Mouse (Mus musculus) ZHBTc4 (cell line): ENCODE measurements around the gene Mindy4.

Experiments used
- DNase-seq: peaks from one replicate; pipeline ENCODE4 v3.0.0-alpha.2; 2011; ENCODE audit warnings: low read depth, low spot score

Mindy4 gene

DNA sequence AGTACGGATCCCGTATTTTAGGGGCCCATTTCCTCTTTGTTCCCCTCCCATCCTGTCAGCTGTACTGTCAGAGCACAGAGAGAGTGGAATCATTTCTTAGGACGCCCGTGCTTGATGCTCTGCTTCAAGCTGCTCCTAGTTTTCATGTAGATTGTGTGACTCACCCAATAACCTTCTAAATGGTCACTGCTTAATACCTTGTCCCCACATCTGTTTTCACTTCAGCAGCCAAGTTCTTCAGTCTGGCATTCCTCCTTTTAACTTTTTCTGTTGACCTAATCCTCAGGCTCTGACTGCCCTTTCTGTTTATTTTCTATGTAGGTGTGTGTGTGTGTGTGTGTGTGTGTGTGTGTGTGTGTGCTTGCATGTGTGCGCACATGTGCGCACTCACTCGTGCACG lies 4.6 kb downstream of the Mindy4 start:
- no peak for DNase-seq

DNA sequence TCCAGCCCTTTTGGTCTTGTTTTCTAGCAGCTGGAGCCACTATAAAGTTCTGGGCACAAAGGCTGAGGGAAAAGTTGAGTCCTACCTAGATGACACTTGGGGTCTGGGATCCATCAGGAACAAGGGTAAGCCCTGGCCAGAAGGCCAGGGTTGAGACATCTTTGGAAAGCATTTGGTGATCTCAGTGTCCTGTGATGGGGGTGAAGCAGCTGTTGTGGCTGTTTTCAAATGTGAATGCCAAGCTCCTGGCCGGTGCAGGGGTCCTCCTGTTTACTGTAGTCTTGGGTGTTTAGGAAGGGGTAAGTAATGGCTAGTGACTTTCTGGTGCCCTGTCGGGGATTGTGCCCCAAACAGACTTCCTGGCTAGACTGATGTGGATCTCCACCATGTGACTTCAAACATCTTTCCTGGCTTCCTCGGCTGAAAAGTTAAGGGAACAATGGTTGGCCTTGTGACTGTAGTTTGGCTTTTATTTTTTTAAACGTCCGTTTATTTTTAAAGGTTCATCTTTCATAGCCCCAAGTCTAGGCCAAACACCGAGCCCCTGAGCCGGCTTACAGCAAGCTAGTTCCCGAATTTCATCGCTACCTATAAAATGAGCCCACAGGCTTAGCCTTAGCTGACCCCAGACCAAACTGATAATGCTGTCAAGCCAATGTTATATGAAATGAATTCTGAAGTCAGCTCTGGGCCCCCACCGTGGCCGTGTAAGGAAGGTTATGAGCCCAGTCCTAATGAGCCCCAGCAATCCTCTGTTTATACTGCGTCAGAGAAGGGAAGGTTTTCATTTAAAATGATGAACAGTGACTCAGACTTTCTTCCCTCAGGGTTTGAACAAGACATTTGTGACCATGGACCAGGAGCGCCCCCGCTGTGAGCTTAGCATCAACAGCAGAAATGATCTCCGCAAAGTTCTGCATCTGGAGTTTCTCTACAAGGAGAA lies 7.5 kb downstream of the Mindy4 start:
- DNase-seq: no peak

DNA sequence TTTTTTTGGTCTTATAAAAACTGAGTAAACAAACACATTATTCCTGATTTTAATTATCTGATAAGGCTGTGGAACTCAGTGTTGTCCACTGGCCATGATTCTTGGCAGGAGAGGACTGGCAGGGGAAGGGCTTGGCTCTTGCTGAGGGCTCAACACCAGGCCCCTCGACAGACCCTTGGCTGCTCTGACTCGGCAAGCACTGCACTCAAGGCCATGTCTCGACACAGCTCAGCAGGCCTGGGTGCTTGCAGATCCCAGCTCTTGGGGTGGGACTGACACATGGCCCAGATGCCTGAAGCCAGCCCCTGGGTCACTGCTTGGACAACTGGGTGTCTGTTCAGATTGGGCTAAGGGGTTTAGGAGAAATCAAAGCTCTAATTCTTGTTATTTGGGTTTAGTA lies 11.4 kb downstream of the Mindy4 start:
- no peak for DNase-seq

DNA sequence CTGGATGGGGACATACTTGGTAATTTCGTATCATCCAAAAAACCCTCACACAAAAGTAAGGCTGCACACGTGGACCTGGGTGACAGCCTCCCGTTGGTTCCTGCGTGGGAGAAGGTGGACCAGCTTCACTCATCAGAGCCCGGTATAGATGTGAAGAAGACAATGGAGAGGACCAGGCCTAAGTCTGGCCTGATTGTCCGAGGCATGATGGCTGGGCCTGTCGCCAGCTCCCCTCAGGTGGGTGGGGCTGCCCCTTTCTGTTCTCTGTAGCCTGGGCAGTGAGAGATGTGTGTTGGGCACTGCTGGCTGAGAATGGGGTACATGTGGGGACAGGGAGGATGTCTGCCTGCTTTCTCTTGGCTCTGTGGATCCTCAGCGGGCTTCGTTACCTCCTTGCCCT lies 15.0 kb downstream of the Mindy4 start:
- no peak for DNase-seq

DNA sequence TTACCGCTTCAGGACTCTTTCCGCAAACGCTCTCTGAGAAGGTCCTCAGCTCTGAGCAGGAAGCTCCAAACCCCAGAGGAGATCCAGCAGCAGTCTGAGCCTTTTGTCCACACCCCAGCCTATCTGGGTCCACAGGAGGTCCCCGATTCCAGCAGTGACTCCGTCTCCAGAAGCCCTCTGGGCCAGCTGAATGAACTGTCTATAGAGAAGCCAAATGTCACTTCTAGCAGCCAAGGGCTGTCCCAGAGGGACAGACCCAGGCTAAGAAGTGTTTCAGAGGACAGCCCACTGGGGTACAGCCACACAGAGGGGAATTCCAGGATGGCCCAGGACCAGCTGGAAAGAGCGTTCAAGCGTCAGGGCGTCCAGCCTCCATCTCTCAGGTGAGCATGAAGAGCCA lies 20.8 kb downstream of the Mindy4 start:
- DNase-seq: no peak

DNA sequence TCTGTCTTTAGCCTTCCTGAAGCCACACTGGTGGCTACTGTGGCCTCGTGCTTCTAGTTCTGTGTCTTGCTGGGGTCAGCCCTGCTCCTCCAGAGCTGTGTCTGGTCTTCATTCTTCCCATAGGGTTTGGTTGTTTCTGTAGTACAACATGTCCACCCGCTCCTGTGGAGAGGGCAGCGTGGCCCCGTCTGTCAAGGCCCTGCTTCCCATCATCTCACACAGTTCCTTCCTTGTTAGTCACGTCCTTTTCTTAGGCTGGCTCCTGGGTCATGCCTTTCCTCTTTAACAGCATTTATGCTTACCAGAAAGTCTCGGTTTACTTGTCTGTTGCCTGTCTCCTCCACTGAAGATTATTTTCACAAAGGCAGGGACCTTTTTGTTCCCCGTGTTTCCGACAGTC lies 26.9 kb downstream of the Mindy4 start:
- DNase-seq: no peak

DNA sequence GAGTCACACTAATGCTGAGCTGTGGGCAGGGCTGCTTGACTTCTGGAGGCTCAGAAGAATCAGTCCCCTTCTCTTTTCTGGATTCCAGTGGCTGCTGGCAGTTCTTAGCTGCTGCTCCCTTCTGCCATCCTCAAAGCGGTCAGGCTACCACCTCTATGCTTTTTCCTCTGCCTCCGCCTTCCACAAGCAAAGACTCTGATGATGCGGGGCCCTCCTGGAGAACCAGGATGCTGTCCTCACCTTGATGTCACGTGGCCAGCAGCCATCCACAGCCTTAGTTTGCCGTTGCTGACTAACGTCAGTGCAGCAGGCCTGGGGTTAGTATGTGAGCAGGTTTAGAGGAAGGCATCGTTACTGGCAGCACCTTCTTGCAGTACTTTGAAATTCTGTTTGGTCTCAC lies 28.9 kb downstream of the Mindy4 start:
- DNase-seq: no peak

DNA sequence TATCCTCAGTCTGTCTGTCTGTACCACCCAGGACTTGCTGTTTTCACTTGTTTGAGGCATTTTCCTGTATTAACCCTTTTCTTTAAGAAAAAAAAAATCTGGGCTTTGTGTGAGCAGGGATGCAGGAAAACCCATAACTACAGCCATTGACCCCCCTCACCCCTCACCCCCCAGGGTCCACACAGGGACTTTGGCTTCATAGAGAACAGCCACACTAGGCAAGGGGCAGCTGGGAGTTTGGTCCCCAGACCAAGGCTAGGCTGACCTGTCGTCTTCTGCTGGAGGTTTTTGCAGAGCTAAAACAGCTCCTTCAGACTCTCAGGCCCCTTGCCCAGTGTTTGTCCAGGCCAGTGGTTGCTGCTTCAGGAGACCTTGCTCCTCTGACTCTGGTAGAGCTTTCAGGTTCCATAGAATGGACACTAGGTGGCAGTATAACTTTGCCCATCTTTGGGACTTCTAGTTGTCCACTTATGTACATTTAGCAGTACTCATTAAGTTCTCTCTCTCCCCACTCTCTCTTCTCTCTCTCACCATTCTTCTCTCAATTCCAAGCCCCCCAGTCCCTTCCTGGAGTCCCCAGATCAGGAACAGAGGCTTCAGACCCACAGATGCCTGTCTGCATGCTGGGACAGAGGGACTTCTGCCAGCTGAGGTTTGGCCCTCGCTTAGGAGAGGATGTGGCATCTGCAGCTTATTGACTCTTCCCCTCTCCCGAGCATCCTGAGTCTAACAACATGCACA lies 29.5 kb downstream of the Mindy4 start:
- DNase-seq: peak; percentile 55

DNA sequence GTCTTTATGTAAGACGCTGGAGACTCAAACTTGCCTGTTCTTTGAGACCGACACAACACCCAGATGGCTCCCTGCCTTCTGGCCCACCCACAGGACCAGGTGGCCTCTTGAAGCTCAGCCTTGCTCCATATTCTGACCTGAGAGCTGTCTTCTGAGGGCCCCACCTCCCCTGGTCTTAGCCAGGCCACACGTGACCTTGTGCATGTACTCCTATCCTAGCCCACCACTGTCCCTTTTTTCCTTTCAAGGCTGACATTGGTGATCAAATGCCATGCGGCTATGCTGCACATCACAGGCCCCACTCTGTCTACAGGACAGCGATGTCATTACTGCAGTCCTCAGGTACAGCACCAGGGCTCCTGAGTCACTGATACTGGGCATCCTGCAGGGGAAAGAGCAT lies 30.1 kb downstream of the Mindy4 start:
- DNase-seq: no peak

DNA sequence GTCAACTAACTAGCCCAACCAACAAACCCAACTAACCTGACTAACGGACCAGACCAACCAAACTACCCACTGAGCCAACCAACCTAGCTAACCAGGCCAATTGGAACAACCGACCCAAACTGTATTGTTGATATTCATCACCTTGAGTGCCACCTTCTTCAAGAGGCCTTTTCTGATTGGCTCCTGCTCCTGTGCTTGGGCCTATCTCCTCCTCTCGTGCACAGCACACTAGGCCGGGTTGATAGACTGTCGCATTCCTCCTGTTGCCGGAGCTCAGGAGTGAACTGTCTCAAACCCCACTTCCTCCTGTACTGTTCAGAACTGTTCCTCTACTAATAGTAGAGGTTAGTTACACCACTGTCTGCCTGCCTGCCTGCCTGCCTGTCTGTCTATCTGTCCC lies 31.5 kb downstream of the Mindy4 start:
- DNase-seq: no peak

DNA sequence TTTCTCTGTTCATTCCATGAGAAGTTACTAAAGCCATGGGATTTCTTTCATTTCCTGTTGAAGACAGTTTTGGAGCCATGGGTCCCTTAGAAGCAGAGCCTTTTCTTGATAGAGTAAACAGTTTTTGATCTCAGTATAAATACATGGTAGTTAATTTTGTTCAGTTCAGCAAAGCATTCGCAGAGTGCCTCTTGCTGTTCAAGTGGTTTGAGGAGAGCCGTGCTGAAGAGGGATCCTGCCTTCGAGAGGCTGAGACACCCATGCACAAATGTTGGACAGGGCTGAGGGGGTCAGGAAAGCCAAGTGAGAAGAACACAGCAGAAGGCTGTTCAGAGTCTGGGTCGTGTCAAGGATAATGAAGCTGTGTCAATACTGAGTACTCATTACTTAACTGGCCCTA lies 32.5 kb downstream of the Mindy4 start:
- no peak for DNase-seq

DNA sequence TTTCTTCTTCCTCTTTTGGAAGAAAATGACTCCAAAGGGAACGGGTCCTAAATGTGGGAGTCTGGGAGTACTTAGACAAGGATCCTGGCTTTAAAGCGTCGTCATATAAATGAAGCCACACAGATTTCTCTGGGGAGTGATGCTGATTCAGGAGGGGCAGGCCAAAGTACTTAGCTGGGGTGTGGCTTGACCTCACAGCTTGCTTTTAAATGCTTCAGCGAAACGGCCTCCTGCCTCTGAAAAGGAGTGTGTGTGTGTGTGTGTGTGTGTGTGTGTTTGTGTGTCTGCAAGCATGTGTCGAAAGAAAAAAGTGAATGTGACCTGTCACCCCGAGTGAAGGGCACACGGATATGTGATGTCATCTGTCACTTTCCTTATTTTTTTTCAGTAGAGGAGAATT lies 36.7 kb downstream of the Mindy4 start:
- DNase-seq: peak; percentile 21

DNA sequence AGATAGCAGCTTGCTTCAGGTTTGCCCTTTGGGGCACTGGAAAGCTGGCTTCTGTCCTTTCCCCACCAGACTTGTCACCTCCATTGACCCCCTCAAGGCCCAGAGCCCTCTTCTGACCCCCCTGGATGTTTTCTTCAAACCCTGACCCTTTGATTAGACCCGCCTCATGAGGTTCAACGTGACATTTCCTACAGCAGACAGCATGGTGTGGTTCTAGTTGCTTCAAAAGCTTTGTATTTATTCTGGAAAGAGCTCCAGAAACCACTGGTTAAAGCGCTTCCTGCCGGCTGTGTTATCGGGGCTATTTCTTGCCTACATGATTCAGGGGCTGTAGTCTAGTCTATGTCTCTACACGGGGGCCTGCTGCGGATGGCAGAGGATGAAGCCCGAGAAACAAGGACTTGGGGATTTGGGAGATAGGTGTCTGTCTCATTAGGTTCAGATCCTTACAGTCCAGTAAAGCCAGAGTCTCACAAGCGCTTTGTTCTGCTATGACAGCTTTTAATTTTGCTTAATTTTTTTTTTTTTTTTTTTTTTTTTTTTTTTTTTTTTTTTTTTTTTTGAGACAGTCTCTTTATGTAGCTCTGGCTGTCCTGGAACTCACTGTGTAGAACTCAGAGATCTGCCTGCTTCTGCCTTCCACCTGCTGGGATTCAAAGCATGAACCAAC lies 37.5 kb downstream of the Mindy4 start:
- DNase-seq: no peak

DNA sequence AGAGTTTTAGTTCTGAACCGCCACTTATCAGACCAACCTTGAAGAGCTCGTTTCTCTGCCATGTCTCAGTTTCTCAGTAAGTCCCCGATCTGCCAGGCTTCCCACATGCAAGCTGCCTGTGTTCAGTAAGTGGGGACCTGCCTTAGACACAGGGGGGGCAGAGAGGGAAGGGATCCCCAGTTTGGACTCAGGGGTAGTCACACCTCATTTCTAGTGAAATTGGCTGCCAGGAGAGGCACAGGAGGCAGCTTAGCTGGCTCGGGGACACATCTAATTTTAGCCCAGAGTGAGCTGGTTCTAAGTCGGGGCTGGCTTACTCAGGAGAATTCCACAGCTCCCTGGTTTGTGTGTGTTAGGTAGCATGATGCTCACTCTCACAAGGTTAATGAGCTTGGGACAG lies 38.3 kb downstream of the Mindy4 start:
- no peak for DNase-seq

DNA sequence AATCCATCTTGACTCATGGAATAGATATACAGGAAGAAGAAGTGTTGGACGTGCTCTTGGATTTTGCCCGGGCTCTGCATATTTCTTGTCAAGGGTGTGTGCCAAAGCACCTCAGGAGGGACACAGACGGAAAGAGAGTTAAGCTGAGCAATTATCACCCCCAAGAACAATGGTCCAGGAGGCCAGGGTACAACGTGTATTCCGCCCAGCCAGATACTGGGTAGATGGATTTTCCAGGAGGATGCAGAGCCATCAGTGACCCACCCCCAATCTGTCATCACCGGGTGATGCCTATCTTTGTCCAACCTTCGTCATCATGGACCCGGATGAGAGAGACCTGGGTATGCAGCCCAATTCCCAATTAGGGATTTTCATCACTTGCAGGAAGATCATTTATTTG lies 42.5 kb downstream of the Mindy4 start:
- no peak for DNase-seq

DNA sequence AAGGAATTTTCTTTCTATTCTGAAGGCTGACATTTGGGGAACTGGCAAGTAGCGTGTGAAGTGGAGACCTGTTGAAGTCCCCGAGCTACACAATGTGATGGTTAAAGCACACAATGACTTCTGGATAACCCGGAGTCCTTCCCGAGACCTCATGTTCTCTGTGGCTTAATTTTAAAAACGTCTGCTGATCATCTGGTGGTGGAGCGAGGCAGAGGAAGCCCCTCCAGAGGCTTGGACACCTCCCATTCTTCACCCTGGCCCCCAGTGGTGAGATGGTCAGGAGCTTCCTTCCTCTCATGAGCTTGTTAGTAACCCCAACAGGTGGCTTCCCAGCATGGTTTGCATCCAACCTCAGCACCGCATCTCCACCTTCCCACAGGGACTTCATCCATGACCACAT lies 43.3 kb downstream of the Mindy4 start:
- no peak for DNase-seq

DNA sequence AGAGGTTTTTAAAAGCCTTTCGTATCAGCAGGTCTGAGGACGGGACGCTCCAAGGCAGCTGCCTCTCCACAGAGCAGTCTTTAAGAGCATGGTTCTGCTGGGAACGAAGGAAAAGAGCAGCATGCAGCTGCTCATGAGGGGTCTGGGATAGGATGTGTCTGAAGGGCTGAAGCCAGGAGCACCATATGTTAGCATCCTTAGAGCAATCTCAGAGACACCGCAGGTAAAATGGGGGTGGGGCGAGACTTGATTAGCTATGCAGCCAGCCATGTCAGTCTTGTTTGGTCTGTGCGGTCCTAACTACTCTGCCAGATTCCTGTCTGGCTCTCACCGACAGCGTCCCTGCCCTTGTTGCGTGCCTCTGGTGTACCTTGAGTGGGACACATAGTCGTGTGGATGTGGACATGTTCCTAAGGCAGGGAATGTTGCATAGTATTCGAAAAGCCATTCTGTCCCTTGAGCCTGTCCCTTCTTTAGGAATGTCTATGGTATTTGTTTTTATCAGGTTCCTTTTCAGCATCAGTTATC lies 43.8 kb downstream of the Mindy4 start:
- DNase-seq: peak; percentile 9

DNA sequence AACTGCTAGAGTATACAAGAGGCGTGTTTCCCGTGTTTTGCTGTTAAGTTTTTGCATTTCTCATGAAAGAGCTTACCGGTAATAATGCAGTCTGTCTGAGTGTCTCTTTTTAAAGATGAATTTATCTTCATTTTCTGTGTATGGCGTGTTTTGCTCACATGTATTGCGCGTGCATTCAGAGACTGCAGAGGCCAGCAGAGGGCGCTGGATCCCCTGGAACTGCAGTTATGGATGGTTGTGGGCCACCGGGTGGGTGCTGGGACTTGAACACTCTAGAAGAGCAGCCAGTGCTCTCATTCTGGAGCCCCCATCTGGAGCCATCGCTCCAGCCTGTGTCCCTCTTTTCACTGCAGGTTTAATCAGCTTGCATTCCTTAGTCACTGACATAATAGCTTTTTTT lies 46.1 kb downstream of the Mindy4 start:
- peak; percentile 25 for DNase-seq

DNA sequence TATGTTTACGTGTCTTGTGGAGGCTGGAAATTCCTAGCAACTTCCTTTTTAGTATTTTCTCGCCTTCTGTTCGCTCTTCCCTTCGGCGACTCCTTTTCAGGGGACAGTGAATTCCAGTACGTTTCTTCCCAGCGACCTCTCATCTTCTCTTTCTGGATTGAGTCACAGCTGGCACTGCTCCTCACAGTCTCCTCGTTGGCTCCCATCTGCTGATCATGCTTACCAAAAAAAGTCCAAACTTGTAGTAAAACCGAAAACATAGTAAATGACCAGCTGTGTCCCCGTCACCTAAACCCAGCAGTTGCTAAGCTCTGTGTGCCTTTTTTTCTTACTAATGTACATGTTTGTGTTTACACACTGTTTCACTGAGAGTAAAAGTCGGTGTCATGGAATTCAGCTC lies 47.6 kb downstream of the Mindy4 start:
- no peak for DNase-seq

DNA sequence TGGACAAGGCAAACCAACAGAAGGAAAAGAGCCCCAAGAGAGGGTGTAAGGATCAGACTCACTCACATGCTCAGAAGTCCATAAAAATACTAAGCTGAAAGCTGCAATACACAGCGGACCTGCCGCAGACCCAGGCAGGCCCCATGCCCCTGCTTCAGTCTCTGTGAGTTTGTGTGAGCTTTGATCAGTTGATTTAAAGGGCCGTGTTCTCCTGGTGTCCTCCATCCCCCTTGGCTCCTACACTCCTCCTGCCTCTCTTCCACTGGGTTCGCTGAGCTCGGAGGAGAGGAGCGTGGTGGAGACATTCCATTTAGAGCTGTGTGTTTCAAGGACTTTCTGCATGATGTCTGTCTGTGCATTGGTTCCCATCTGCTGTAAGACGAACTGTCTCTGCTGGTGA lies 48.4 kb downstream of the Mindy4 start:
- DNase-seq: no peak

DNA sequence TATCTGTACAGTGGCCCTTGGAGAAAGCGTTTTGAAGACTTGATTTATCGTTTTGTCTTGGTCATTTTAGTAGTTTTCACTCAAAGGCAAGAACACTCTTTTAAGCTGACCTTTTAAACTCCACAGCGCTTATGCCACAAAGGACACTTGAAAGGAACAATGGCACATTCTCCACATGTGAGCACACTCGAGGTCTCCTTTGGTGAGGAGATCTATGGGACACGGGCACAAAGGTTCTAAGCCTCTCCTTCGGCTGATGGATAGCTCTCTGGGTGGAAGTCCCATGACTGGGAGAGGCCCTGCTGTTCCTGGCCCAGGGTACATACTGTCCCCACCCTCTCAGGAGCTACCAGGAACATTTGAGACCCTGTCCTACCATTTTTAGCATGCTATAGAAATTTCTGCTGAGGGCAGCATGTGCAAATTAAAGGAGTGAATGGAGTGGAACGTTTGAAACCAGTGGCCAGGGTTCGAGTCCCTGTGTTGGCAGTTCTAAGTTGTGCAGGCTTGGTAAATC lies 49.6 kb downstream of the Mindy4 start:
- DNase-seq: no peak
